Mouse (Mus musculus) myocyte (in vitro differentiated cells): ENCODE data around the gene Scfd2.

Experiments used
- CEBPB ChIP-seq: IDR thresholded peaks from 2 replicates; pipeline ENCODE4 v1.6.1; 2011; ENCODE audit warnings: mild to moderate bottlenecking, moderate library complexity; ENCODE audit not compliant: poor library complexity, insufficient read depth, severe bottlenecking
- E2F4 ChIP-seq: IDR thresholded peaks from one replicate; pipeline ENCODE4 v1.6.1; 2011; ENCODE audit warnings: mild to moderate bottlenecking, control low read depth, moderate library complexity; ENCODE audit not compliant: insufficient read depth
- MAX ChIP-seq: IDR thresholded peaks from one replicate; pipeline ENCODE4 v1.6.1; 2011; ENCODE audit warnings: low read depth, mild to moderate bottlenecking, control low read depth
- MYOD1 ChIP-seq, 3 experiments: IDR thresholded peaks; one replicate each; pipeline ENCODE4 v1.6.1; 2011; ENCODE audit warnings: control low read depth in 2 of 3, low read depth in 2 of 3, mild to moderate bottlenecking in 2 of 3, moderate library complexity in 1 of 3; ENCODE audit not compliant: insufficient read length in 2 of 3, control insufficient read depth in 1 of 3
- MYOG ChIP-seq, 3 experiments: IDR thresholded peaks; one replicate each; pipeline ENCODE4 v1.6.1; 2011; ENCODE audit warnings: control low read depth in 2 of 3, low read depth in 2 of 3, mild to moderate bottlenecking in 2 of 3; ENCODE audit not compliant: insufficient read length in 2 of 3, control insufficient read depth in 1 of 3, insufficient read depth in 1 of 3
- POLR2A ChIP-seq: IDR thresholded peaks from one replicate; pipeline ENCODE4 v1.6.1; 2011; ENCODE audit warnings: low read depth, mild to moderate bottlenecking, control low read depth, moderate library complexity; ENCODE audit not compliant: insufficient read length
- POLR2AphosphoS2 ChIP-seq: IDR thresholded peaks from one replicate; pipeline ENCODE4 v1.6.1; 2011; ENCODE audit warnings: low read depth, control low read depth; ENCODE audit not compliant: insufficient read length
- REST ChIP-seq: IDR thresholded peaks from one replicate; pipeline ENCODE4 v1.6.1; 2011; ENCODE audit warnings: mild to moderate bottlenecking, control low read depth, moderate library complexity; ENCODE audit not compliant: insufficient read depth, insufficient read length
- SRF ChIP-seq: IDR thresholded peaks from one replicate; pipeline ENCODE4 v1.6.1; 2011; ENCODE audit warnings: low read depth; ENCODE audit not compliant: control insufficient read depth, insufficient read length
- TCF12 ChIP-seq: IDR thresholded peaks from one replicate; pipeline ENCODE4 v1.6.1; 2011; ENCODE audit warnings: mild to moderate bottlenecking, control low read depth; ENCODE audit not compliant: poor library complexity, insufficient read depth, severe bottlenecking
- TCF3 ChIP-seq: IDR thresholded peaks from one replicate; pipeline ENCODE4 v1.6.1; 2011; ENCODE audit warnings: low read depth, control low read depth; ENCODE audit not compliant: insufficient read length
- USF1 ChIP-seq: IDR thresholded peaks from one replicate; pipeline ENCODE4 v1.6.1; 2011; ENCODE audit warnings: low read depth, mild to moderate bottlenecking, control low read depth, moderate library complexity

GRCm38 (mm10) chr5:74348079-74348870, 183.3 kb downstream of the Scfd2 start:
- no peak for TF ChIP-seq POLR2A
- no peak for TF ChIP-seq E2F4
- no peak for TF ChIP-seq SRF
- TF ChIP-seq POLR2AphosphoS2 = no peak
- TF ChIP-seq MAX = no peak
- TF ChIP-seq CEBPB = no peak
- TF ChIP-seq USF1 = no peak
- no peak for TF ChIP-seq MYOD1 (IDR thresholded peaks at IDR 0.05; ENCODE audit: control insufficient read depth in 1 of 3, insufficient read length in 2 of 3, low read depth in 2 of 3)
- no peak for TF ChIP-seq TCF12
- TF ChIP-seq REST = no peak
- TF ChIP-seq MYOG (IDR thresholded peaks at IDR 0.05; ENCODE audit: control insufficient read depth in 1 of 3, insufficient read depth in 1 of 3, insufficient read length in 2 of 3, low read depth in 2 of 3) = no peak
- TF ChIP-seq TCF3 = no peak
